Mouse (Mus musculus) spleen, adult 2 months (tissue): ENCODE measurements around the gene Hbq1a. TPM values are rescaled to one million over a fixed set of nuclear protein-coding genes. Genes with fewer than 3 reads are reported as not detected.
A peak's percentile ranks its signal among the peaks of the same experiment; 100 is the strongest.
"Not testable (repeated sequence)": the region's sequence is repeated elsewhere in the genome, so short reads cannot be mapped to it uniquely, and the experiment has no call there.

Source experiments
- DNase-seq, 2 experiments: peaks; one replicate each; pipeline versions ENCODE4 v3.0.0 to v3.0.0-alpha.2; 2012 to 2021; ENCODE audit warnings: low spot score in 2 of 2, low read depth in 1 of 2
- H3K27ac ChIP-seq: fragments of 200-500 bp; 2 replicates; pipeline ENCODE4 v1.5.1; 2012; ENCODE audit warnings: low read length, inconsistent platforms; ENCODE audit not compliant: insufficient read depth
- H3K27me3 ChIP-seq: fragments of 200-500 bp; 2 replicates; pipeline ENCODE4 v1.6.1; 2012; ENCODE audit warnings: mild to moderate bottlenecking, moderate library complexity, low read length, inconsistent platforms; ENCODE audit not compliant: control insufficient read depth, insufficient read depth
- H3K36me3 ChIP-seq: fragments of 200-500 bp; 2 replicates; pipeline ENCODE4 v1.6.1; 2012; ENCODE audit warnings: mild to moderate bottlenecking, low read length, inconsistent platforms; ENCODE audit not compliant: control insufficient read depth, insufficient read depth
- H3K4me1 ChIP-seq: fragments of 200-500 bp; 2 replicates; pipeline ENCODE4 v1.6.1; 2011; ENCODE audit warnings: inconsistent platforms; ENCODE audit not compliant: control insufficient read depth, insufficient read depth, insufficient read length
- H3K4me3 ChIP-seq: fragments of 200-500 bp; 2 replicates; pipeline ENCODE4 v1.5.1; 2011; ENCODE audit warnings: mild to moderate bottlenecking, inconsistent platforms; ENCODE audit not compliant: insufficient read depth, insufficient read length; ENCODE audit errors: extremely low read depth
- CTCF ChIP-seq: fragments of 200-500 bp; IDR thresholded peaks from 2 replicates; pipeline ENCODE4 v1.5.1; 2011; ENCODE audit warnings: mild to moderate bottlenecking, inconsistent platforms; ENCODE audit not compliant: insufficient read depth, insufficient read length, insufficient replicate concordance; ENCODE audit errors: extremely low read depth
- POLR2A ChIP-seq: fragments of 200-500 bp; IDR thresholded peaks from 2 replicates; pipeline ENCODE4 v1.6.1; 2011; ENCODE audit warnings: low read depth, low read length, inconsistent platforms
- WGBS: fragments of 180-500 bp; shearing (Covaris S2); methylation state at CpG from one replicate; pipeline ENCODE4 v1.1.7; 2018; 5-methylcytosine and 5-hydroxymethylcytosine counted together
- polyA plus RNA-seq: library from polyadenylated mRNA; depleted of rRNA; stranded (reverse); fragments of >200 nt; gene quantifications from 2 replicates; pipeline ENCODE4 v1.2.3, GENCODE M21; 2012

Hbq1a gene
- polyA plus RNA-seq, 1 experiment, result 12.1 TPM

GRCm38 (mm10) chr11:32276347-32276746 is 23.5 kb upstream of the Hbq1a start, which contains the start of gene Hba-x:
TSS of gene Hba-x (plus strand) at chr11:32276400.
- WGBS, result 81% methylated on average over 3 of the region's 3 CpGs
- Histone ChIP-seq H3K4me3 (no peak within 1 kb of the TSS), H3K4me1 (no peaks in the 10 kb centered on the region), H3K27ac (no peak within 1 kb of the TSS), H3K36me3 (no peaks in the 10 kb centered on the region), H3K27me3 (peaks cover 2% of the 10 kb centered on the region; the same call in 1 of the 2 replicates)
- no peak for TF ChIP-seq POLR2A
- TF ChIP-seq CTCF, result no peak
- no peak for DNase-seq

GRCm38 (mm10) chr11:32277736-32278457 is 22.0 kb upstream of the Hbq1a start:
- Histone ChIP-seq H3K4me3 (no peak overlapping the region), H3K27me3 (peaks cover 2% of the 10 kb centered on the region; the same call in 1 of the 2 replicates), H3K36me3 (no peaks in the 10 kb centered on the region), H3K27ac (no peak overlapping the region), H3K4me1 (no peaks in the 10 kb centered on the region)
- TF ChIP-seq CTCF (no peak), POLR2A (no peak)
- DNase-seq, result no peak
- WGBS, result 79% methylated on average over 21 of the region's 21 CpGs

GRCm38 (mm10) chr11:32278458-32278957 is 21.4 kb upstream of the Hbq1a start:
- WGBS, result 82% methylated on average over 12 of the region's 12 CpGs
- no peaks in the 10 kb centered on the region for H3K4me1 ChIP-seq
- no peak overlapping the region for H3K27ac ChIP-seq
- no peak for TF ChIP-seq POLR2A
- no peak for TF ChIP-seq CTCF
- no peaks in the 10 kb centered on the region for H3K36me3 ChIP-seq
- H3K27me3 ChIP-seq, result peaks cover 2% of the 10 kb centered on the region; the same call in 1 of the 2 replicates
- H3K4me3 ChIP-seq, result no peak overlapping the region
- DNase-seq, result no peak

GRCm38 (mm10) chr11:32280646-32281045 is 19.2 kb upstream of the Hbq1a start:
- 75% methylated on average over 2 of the region's 2 CpGs for WGBS
- TF ChIP-seq CTCF (no peak), POLR2A (no peak)

GRCm38 (mm10) chr11:32281416-32282144 is 18.3 kb upstream of the Hbq1a start:
- H3K4me3 ChIP-seq, result no peak overlapping the region
- no peak for DNase-seq
- H3K27ac ChIP-seq, result no peak overlapping the region
- 89% methylated on average over 1 of the region's 1 CpGs for WGBS
- TF ChIP-seq POLR2A, result no peak
- TF ChIP-seq CTCF, result no peak
- no peaks in the 10 kb centered on the region for H3K36me3 ChIP-seq
- H3K27me3 ChIP-seq, result peaks cover 2% of the 10 kb centered on the region; the same call in 1 of the 2 replicates
- no peaks in the 10 kb centered on the region for H3K4me1 ChIP-seq

More at GRCm38 (mm10) chr11:32280646-32281045, 19.2 kb upstream of the Hbq1a start:
- Histone ChIP-seq H3K4me3 (no peak overlapping the region), H3K4me1 (no peaks in the 10 kb centered on the region), H3K36me3 (no peaks in the 10 kb centered on the region), H3K27me3 (peaks cover 2% of the 10 kb centered on the region; the same call in 1 of the 2 replicates), H3K27ac (no peak overlapping the region)
- DNase-seq, result no peak

- not testable (repeated sequence) for H3K4me3 ChIP-seq, H3K27me3 ChIP-seq, DNase-seq, H3K36me3 ChIP-seq, H3K4me1 ChIP-seq
- 60% methylated on average over 1 of the region's 5 CpGs for WGBS
- H3K27ac ChIP-seq, result peak within 1 kb of the TSS; percentile 23; the same call in 1 of the 2 replicates
Observed at GRCm38 (mm10) chr11:32283091-32283777, 16.6 kb upstream of the Hbq1a start, which contains the start of gene Hba-a1. TSS of gene Hba-a1 (plus strand) at chr11:32283511.

- peak overlapping the region; percentile 14; the same call in 1 of the 2 replicates for H3K4me3 ChIP-seq
- not testable (repeated sequence) for DNase-seq, H3K36me3 ChIP-seq, H3K27me3 ChIP-seq, H3K4me1 ChIP-seq
- H3K27ac ChIP-seq, result peak overlapping the region; percentile 22; the same call in 1 of the 2 replicates
- 44% methylated on average over 2 of the region's 2 CpGs for WGBS
Observed at GRCm38 (mm10) chr11:32284582-32284981, 15.3 kb upstream of the Hbq1a start.
